Mouse (Mus musculus) CH12.LX (cell line): ENCODE results near the gene Ufsp1.

ENCODE experiments used
- BHLHE40 ChIP-seq: IDR thresholded peaks from 2 replicates; pipeline ENCODE4 v1.6.1; 2011; ENCODE audit warnings: mild to moderate bottlenecking, low read depth, low read length, improper control_type of control experiment
- CTCF ChIP-seq, 2 experiments: IDR thresholded peaks in 1 of 2; conservative IDR thresholded peaks in 1 of 2; 2 replicates each; pipeline ENCODE4 v1.5.1; 2011 to 2012; ENCODE audit warnings: low read depth in 2 of 2, low read length in 2 of 2, improper control_type of control experiment in 1 of 2, inconsistent platforms in 1 of 2, mild to moderate bottlenecking in 1 of 2, moderate library complexity in 1 of 2
- EP300 ChIP-seq: IDR thresholded peaks from 2 replicates; pipeline ENCODE4 v1.6.1; 2011; ENCODE audit warnings: low read length, improper control_type of control experiment
- GABPA ChIP-seq: IDR thresholded peaks from 2 replicates; pipeline ENCODE4 v1.6.1; 2012; ENCODE audit warnings: low read depth, low read length, improper control_type of control experiment, inconsistent platforms; ENCODE audit not compliant: insufficient replicate concordance
- HCFC1 ChIP-seq: IDR thresholded peaks from 2 replicates; pipeline ENCODE4 v1.6.1; 2012; ENCODE audit warnings: low read depth, mild to moderate bottlenecking, inconsistent platforms, low read length, improper control_type of control experiment
- MAX ChIP-seq: IDR thresholded peaks from 2 replicates; pipeline ENCODE4 v1.6.1; 2011; ENCODE audit warnings: low read length, improper control_type of control experiment
- MYC ChIP-seq: IDR thresholded peaks from 2 replicates; pipeline ENCODE4 v1.6.1; 2011; ENCODE audit warnings: low read depth, mild to moderate bottlenecking, improper control_type of control experiment, low read length
- PAX5 ChIP-seq: IDR thresholded peaks from 2 replicates; pipeline ENCODE4 v1.6.1; 2012; ENCODE audit warnings: low read length, inconsistent platforms, mixed read lengths
- POLR2A ChIP-seq: IDR thresholded peaks from 2 replicates; pipeline ENCODE4 v1.6.1; 2011; ENCODE audit warnings: low read depth, mild to moderate bottlenecking, improper control_type of control experiment, low read length
- POLR2AphosphoS2 ChIP-seq: IDR thresholded peaks from 2 replicates; pipeline ENCODE4 v1.6.1; 2011; ENCODE audit warnings: low read depth, low read length, improper control_type of control experiment
- SMC3 ChIP-seq: IDR thresholded peaks from 2 replicates; pipeline ENCODE4 v1.6.1; 2011; ENCODE audit warnings: low read depth, low read length, improper control_type of control experiment
- USF1 ChIP-seq: IDR thresholded peaks from 2 replicates; pipeline ENCODE4 v1.6.1; 2014; ENCODE audit warnings: low read depth, mild to moderate bottlenecking, inconsistent platforms, low read length, improper control_type of control experiment
- ZKSCAN1 ChIP-seq: IDR thresholded peaks from 2 replicates; pipeline ENCODE4 v1.6.1; 2012; ENCODE audit warnings: low read depth, inconsistent platforms, low read length, improper control_type of control experiment, borderline replicate concordance
- ZNF384 ChIP-seq: IDR thresholded peaks from 2 replicates; pipeline ENCODE4 v1.6.1; 2012; ENCODE audit warnings: low read depth, low read length, improper control_type of control experiment, inconsistent platforms

GRCm38 (mm10) chr5:137318570-137318969 is 24.1 kb downstream of the Ufsp1 start:
- TF ChIP-seq POLR2A (no peak), CTCF (conservative IDR thresholded peaks at IDR 0.05 in 1 of 2, IDR thresholded peaks at IDR 0.05 in 1 of 2; ENCODE audit: low read depth in 2 of 2, low read length in 2 of 2) (no peak), USF1 (no peak), MYC (no peak), POLR2AphosphoS2 (no peak), EP300 (no peak), HCFC1 (no peak), ZNF384 (no peak), GABPA (no peak), BHLHE40 (no peak), MAX (no peak), SMC3 (no peak), ZKSCAN1 (no peak), PAX5 (no peak)
